Mouse (Mus musculus) liver, embryonic 15.5 days (tissue): Measurements from ENCODE around the gene Med25. TPM values are rescaled to one million over a fixed set of nuclear protein-coding genes. Genes with fewer than 3 reads are reported as not detected.

Experiments
- ATAC-seq: fragments of 200-750 bp; cut with Nextera tagmentation; 2 replicates; pipeline ENCODE4 v1.8.0; 2017; ENCODE audit warnings: moderate number of reproducible peaks, mild to moderate bottlenecking, moderate library complexity; ENCODE audit not compliant: insufficient read depth
- H3K27ac ChIP-seq: fragments of 300-500 bp; sonication (generic); replicated peaks from 2 replicates; pipeline ENCODE4 v1.5.1; 2015; ENCODE audit warnings: mild to moderate bottlenecking, inconsistent platforms
- H3K27me3 ChIP-seq: fragments of 300-500 bp; sonication (generic); 2 replicates; pipeline ENCODE4 v1.6.1; 2015; ENCODE audit warnings: mild to moderate bottlenecking, inconsistent platforms
- H3K36me3 ChIP-seq: fragments of 300-500 bp; sonication (generic); replicated peaks from 2 replicates; pipeline ENCODE4 v1.6.1; 2015; ENCODE audit warnings: moderate library complexity, mild to moderate bottlenecking, inconsistent platforms
- H3K4me1 ChIP-seq: fragments of 300-500 bp; sonication (generic); replicated peaks from 2 replicates; pipeline ENCODE4 v1.6.1; 2015; ENCODE audit warnings: inconsistent platforms
- H3K4me2 ChIP-seq: fragments of 300-500 bp; sonication (generic); 2 replicates; pipeline ENCODE4 v1.6.1; 2015; ENCODE audit warnings: moderate library complexity, mild to moderate bottlenecking, inconsistent platforms
- H3K4me3 ChIP-seq: fragments of 300-500 bp; sonication (generic); replicated peaks from 2 replicates; pipeline ENCODE4 v1.5.1; 2015; ENCODE audit warnings: mild to moderate bottlenecking, inconsistent platforms
- H3K9ac ChIP-seq: fragments of 300-500 bp; sonication (generic); 2 replicates; pipeline ENCODE4 v1.6.1; 2015; ENCODE audit warnings: moderate library complexity, mild to moderate bottlenecking, inconsistent platforms
- H3K9me3 ChIP-seq: fragments of 300-500 bp; sonication (generic); replicated peaks from 2 replicates; pipeline ENCODE4 v1.6.1; 2016; ENCODE audit warnings: inconsistent platforms
- WGBS: fragments of 180-500 bp; shearing (Covaris S2); methylation state at CpG from one replicate; pipeline ENCODE4 v1.1.7; 2015; ENCODE audit warnings: mixed read lengths; ENCODE audit not compliant: insufficient replicate concordance; 5-methylcytosine and 5-hydroxymethylcytosine counted together
- polyA plus RNA-seq: library from polyadenylated mRNA; unstranded; fragments of >200 nt; fragmentation: Nextera tagmentation; extraction: Ambion mirVana; gene quantifications from 2 replicates; pipeline ENCODE4 v1.2.1, GENCODE M21; 2015

Gene Med25
- polyA plus RNA-seq, 1 experiment from 2014 or later = 46.8 TPM

GRCm38 (mm10) chr7:44869697-44870528 lies 22.6 kb downstream of the Med25 start, which contains the start of gene Ptov1:
Ptov1 (minus strand) TSS chr7:44869788.
- H3K4me3 ChIP-seq = peak within 1 kb of the TSS; percentile 81
- H3K27ac ChIP-seq = peak within 1 kb of the TSS; percentile 95
- H3K4me2 ChIP-seq = peak within 1 kb of the TSS; percentile 98
- H3K9me3 ChIP-seq = no peaks in the 10 kb centered on the region
- peaks cover 3% of the 10 kb centered on the region for H3K36me3 ChIP-seq
- WGBS = 9% methylated on average over 29 of the region's 29 CpGs
- ATAC-seq = peak; percentile 83
- peaks cover 10% of the 10 kb centered on the region; the same call in 1 of the 2 replicates for H3K27me3 ChIP-seq
- peak within 1 kb of the TSS; percentile 77 for H3K9ac ChIP-seq
- H3K4me1 ChIP-seq = peaks cover 65% of the 10 kb centered on the region

DNA sequence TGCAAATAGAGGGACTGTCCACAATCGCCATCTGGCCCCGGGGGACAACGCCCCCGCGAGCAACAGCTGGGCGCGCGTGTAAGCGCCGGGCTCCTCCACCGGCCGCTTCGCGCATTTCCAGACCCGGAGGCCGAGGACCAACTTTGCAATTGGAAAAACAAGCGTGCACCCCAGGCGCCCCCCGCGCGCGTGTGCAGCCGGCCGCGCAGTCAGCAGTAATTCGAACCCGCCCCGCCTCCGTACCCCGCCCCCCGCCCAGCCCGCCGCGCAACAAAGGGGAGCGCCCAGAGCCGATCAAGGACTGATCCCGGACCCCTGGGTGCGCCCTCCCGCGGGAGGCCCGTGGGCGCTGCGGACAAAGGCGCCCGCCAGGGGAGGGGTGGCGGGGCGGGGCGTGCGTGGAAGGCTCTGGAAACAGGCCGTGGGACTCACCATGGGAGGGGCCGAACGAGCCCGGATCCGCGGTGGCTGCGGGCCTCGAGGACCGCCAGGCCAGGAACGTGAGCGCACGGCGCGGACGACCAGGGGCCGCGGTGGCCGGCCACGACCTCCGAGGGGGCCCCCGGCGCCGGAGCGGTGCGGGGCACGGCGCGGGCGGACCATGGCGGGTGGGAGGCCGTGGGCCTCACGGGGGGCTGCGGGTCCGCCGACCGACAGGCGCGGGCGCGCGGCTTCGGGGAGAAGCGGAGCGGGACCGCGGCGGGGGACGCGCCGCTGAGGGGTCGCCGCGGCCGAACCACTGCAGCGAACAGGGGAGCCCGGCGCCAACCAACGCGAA lies 23.4 kb downstream of the Med25 start:
- Histone ChIP-seq H3K4me3 (peak overlapping the region; percentile 81), H3K36me3 (peaks cover 11% of the 10 kb centered on the region), H3K27me3 (peaks cover 10% of the 10 kb centered on the region; the same call in 1 of the 2 replicates), H3K4me2 (peak overlapping the region; percentile 98), H3K4me1 (peaks cover 71% of the 10 kb centered on the region), H3K27ac (peak overlapping the region; percentile 95), H3K9ac (peak overlapping the region; percentile 77), H3K9me3 (no peaks in the 10 kb centered on the region)
- ATAC-seq = peak; percentile 23
- WGBS = under 1% methylated on average over 89 of the region's 108 CpGs

- peaks cover 18% of the 10 kb centered on the region for H3K36me3 ChIP-seq
- ATAC-seq = no peak
- H3K4me2 ChIP-seq = peak overlapping the region; percentile 98
- 13% methylated on average over 16 of the region's 16 CpGs for WGBS
- peak overlapping the region; percentile 77; the same call in 1 of the 2 replicates for H3K9ac ChIP-seq
- H3K27me3 ChIP-seq = peaks cover 10% of the 10 kb centered on the region; the same call in 1 of the 2 replicates
- no peaks in the 10 kb centered on the region for H3K9me3 ChIP-seq
- H3K27ac ChIP-seq = peak overlapping the region; percentile 49; the same call in 1 of the 2 replicates
- peak overlapping the region; percentile 81 for H3K4me3 ChIP-seq
- H3K4me1 ChIP-seq = peaks cover 72% of the 10 kb centered on the region
These were observed 24.0 kb downstream of the Med25 start for GRCm38 (mm10) chr7:44868465-44868864.

GRCm38 (mm10) chr7:44867802-44868201 lies 24.7 kb downstream of the Med25 start:
- H3K4me3 ChIP-seq = peak overlapping the region; percentile 81
- ATAC-seq = no peak
- no peak overlapping the region for H3K27ac ChIP-seq
- peak overlapping the region; percentile 98 for H3K4me2 ChIP-seq
- H3K9me3 ChIP-seq = no peaks in the 10 kb centered on the region
- 61% methylated on average over 9 of the region's 9 CpGs for WGBS
- H3K4me1 ChIP-seq = peaks cover 69% of the 10 kb centered on the region
- H3K36me3 ChIP-seq = peaks cover 24% of the 10 kb centered on the region
- H3K9ac ChIP-seq = no peak overlapping the region
- H3K27me3 ChIP-seq = peaks cover 10% of the 10 kb centered on the region; the same call in 1 of the 2 replicates

DNA sequence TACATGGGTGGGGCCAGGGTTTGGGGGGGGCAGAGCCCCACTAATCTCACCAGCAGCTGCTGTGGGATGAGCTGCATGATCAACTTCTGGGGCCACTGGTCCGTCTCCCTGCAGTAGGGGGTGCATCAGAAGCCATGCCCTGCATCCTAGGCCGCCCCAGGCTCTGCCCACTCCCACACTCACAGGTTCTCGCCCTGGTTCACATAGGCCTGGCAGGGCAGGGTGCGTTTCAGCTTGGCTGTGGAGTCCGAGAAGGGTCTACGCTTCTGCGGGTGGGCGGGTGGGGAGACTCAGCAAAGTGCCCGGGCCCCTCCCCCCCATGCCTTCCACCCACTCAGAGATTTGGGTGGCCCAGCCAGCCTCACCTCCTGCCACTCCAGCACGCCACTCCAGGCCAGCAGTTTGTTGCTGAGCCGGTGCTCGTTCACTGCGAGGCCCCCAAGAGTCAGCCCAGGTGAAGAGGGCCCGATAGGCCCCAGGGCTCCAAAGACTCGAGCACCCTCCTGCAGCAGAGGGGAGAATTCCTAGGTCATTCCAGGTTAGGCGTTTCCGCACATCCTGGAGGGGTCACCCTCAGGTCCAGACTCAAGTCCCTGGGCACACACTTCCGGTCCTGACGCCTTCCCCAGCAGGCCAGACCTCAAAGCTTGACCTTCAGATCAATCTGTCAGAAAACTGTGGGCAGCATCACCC lies 25.4 kb downstream of the Med25 start:
- no peak overlapping the region for H3K27ac ChIP-seq
- WGBS = 70% methylated on average over 19 of the region's 19 CpGs
- peak overlapping the region; percentile 98 for H3K4me2 ChIP-seq
- no peaks in the 10 kb centered on the region for H3K9me3 ChIP-seq
- peaks cover 10% of the 10 kb centered on the region; the same call in 1 of the 2 replicates for H3K27me3 ChIP-seq
- peaks cover 31% of the 10 kb centered on the region for H3K36me3 ChIP-seq
- H3K4me3 ChIP-seq = no peak overlapping the region
- H3K4me1 ChIP-seq = peaks cover 66% of the 10 kb centered on the region
- no peak for ATAC-seq
- no peak overlapping the region for H3K9ac ChIP-seq

GRCm38 (mm10) chr7:44866276-44867009 lies 26.1 kb downstream of the Med25 start:
- ATAC-seq = no peak
- H3K4me2 ChIP-seq = peak overlapping the region; percentile 98
- H3K9me3 ChIP-seq = no peaks in the 10 kb centered on the region
- WGBS = 46% methylated on average over 15 of the region's 15 CpGs
- no peak overlapping the region for H3K4me3 ChIP-seq
- peak overlapping the region; percentile 41; the same call in 1 of the 2 replicates for H3K27ac ChIP-seq
- peaks cover 66% of the 10 kb centered on the region for H3K4me1 ChIP-seq
- no peak overlapping the region for H3K9ac ChIP-seq
- peaks cover 38% of the 10 kb centered on the region for H3K36me3 ChIP-seq
- H3K27me3 ChIP-seq = peaks cover 10% of the 10 kb centered on the region; the same call in 1 of the 2 replicates

GRCm38 (mm10) chr7:44864595-44865542 lies 27.6 kb downstream of the Med25 start:
- 74% methylated on average over 24 of the region's 24 CpGs for WGBS
- Histone ChIP-seq H3K4me1 (peaks cover 68% of the 10 kb centered on the region), H3K27ac (no peak overlapping the region), H3K27me3 (peaks cover 10% of the 10 kb centered on the region; the same call in 1 of the 2 replicates), H3K9ac (no peak overlapping the region), H3K4me2 (no peak overlapping the region), H3K4me3 (no peak overlapping the region), H3K36me3 (peaks cover 44% of the 10 kb centered on the region), H3K9me3 (no peaks in the 10 kb centered on the region)
- no peak for ATAC-seq

DNA sequence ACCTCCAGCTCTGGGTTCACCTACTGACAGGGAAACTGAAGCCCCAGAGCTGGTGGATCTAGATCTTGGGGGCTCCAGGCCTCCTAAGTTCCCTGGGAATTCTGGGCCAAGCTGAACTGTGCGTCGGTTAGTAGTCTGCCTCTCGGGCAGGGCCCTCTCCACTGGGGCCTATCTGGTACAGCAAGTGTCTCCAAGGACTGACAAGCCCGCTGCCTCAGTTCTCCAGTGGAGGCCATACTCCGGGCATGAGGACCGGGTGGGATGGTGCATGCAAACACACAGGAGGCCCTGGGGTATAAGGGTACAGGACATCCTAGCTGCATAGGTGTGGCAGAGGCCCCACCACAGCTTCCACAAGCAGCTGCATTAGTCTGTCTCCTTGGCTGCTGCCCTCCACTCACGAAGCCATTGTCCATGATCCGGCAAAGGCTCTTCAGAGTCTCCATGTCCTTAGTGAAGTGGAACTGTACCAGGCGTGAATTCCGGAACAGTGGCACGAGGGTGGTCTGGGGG lies 28.5 kb downstream of the Med25 start:
- H3K4me3 ChIP-seq = no peak overlapping the region
- H3K4me1 ChIP-seq = peaks cover 63% of the 10 kb centered on the region

DNA sequence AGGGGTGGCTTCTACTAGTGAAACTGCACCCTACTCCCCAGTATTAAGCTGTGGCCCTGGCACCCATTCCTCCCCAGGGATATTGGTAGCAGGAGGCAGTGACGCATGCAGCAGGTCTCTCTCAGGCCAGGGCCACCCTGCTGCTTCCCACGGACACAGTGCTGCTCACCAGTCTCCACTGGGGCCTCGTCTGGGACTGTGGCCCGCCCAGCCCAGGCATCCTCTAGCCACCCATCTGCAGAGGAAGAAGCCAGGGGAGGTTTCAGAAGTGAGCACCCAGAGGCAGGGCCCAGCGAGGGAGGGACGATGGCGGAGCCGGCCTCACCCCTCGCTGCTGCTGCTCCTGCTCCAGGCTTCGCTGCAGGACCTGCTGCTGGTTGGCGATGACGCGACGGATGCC lies 29.3 kb downstream of the Med25 start:
- Histone ChIP-seq H3K27me3 (no peaks in the 10 kb centered on the region), H3K27ac (no peak overlapping the region), H3K9ac (no peak overlapping the region), H3K4me3 (no peak overlapping the region), H3K4me1 (peaks cover 61% of the 10 kb centered on the region), H3K4me2 (no peak overlapping the region), H3K36me3 (peaks cover 47% of the 10 kb centered on the region), H3K9me3 (no peaks in the 10 kb centered on the region)
- no peak for ATAC-seq
- 87% methylated on average over 14 of the region's 14 CpGs for WGBS

More for the DNA sequence above, 28.5 kb downstream of the Med25 start:
- H3K27me3 ChIP-seq = peaks cover 6% of the 10 kb centered on the region; the same call in 1 of the 2 replicates
- ATAC-seq = no peak
- H3K9me3 ChIP-seq = no peaks in the 10 kb centered on the region
- whole genome bisulfite sequencing = 78% methylated on average over 11 of the region's 11 CpGs
- no peak overlapping the region for H3K4me2 ChIP-seq
- H3K36me3 ChIP-seq = peaks cover 47% of the 10 kb centered on the region
- no peak overlapping the region for H3K9ac ChIP-seq
- no peak overlapping the region for H3K27ac ChIP-seq
